Mouse (Mus musculus) C2C12 (cell line): ENCODE measurements around the gene Best3.

Experiments
- CEBPB ChIP-seq: IDR thresholded peaks from one replicate; pipeline ENCODE4 v1.6.1; 2011; ENCODE audit warnings: low read depth, mild to moderate bottlenecking, control low read depth, moderate library complexity
- CTCF ChIP-seq: IDR thresholded peaks from one replicate; pipeline ENCODE4 v1.5.1; 2011; ENCODE audit not compliant: control insufficient read depth, insufficient read depth, insufficient read length
- FOSL1 ChIP-seq: IDR thresholded peaks from one replicate; pipeline ENCODE4 v1.8.0; 2011; ENCODE audit warnings: mild to moderate bottlenecking, low read length; ENCODE audit not compliant: poor library complexity, insufficient read depth, severe bottlenecking
- MAX ChIP-seq: IDR thresholded peaks from one replicate; pipeline ENCODE4 v1.6.1; 2011; ENCODE audit warnings: mild to moderate bottlenecking, control low read depth
- MYOD1 ChIP-seq: IDR thresholded peaks from one replicate; pipeline ENCODE4 v1.6.1; 2011; ENCODE audit warnings: low read depth; ENCODE audit not compliant: control insufficient read depth, insufficient read length

DNA sequence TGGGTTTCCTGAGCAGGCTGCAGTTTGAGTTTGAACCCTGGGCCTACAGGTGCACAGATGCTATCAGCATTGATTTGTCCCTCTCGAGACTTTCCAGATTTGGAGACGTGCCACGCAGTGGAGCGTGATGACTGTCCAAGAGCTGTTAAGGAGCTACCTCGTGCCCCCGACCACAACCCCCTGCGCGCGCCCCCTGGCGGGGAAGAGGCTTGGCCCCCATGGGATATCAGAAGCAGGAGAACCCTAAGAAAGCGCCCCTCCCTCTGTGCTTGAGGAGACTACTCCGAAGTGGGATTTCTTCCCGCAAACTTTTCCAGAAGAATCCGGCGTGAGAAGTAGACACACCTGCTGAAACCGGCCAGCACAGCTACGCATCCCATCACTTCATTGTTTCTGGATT is 23.3 kb upstream of the Best3 start:
- TF ChIP-seq CTCF = no peak
- TF ChIP-seq CEBPB = no peak
- TF ChIP-seq MAX = no peak
- no peak for TF ChIP-seq FOSL1
- no peak for TF ChIP-seq MYOD1
